Comparison of ENCODE assay signal across 9 mouse cellular contexts in genomic region chr2:146226484-146226883, GRCm38 (mm10). TPM values are rescaled to one million over a fixed set of nuclear protein-coding genes. Genes with fewer than 3 reads are reported as not detected.
DNase-seq lines count a peak whose midpoint lies in the region; ATAC-seq and TF ChIP-seq lines count a peak whose summit lies in the region.
"Had no signal": no experiment of that assay in that cellular context is flagged by ENCODE, and none has a peak within 500 bp of the region (broad histone marks: within the 10 kb centered on the region; RNA-seq: fewer than 3 reads in every experiment).

No protein-coding gene starts in this region.

- no peak overlapping the region for H3K4me2 ChIP-seq in liver, embryonic 12.5 days
- no peak overlapping the region for H3K4me2 ChIP-seq in embryonic facial prominence, embryonic 11.5 days (ENCODE audit: low read depth, low read length)
- no peak overlapping the region for H3K4me2 ChIP-seq in kidney, postnatal 0 days (ENCODE audit: low read length)
- peak overlapping the region; percentile 92 for H3K4me2 ChIP-seq in midbrain, embryonic 13.5 days (replicated peaks)

- H3K4me3 ChIP-seq in liver, embryonic 12.5 days, result no peak overlapping the region
- no peak overlapping the region for H3K4me3 ChIP-seq in embryonic facial prominence, embryonic 11.5 days (ENCODE audit: low read depth, low read length)
- no peak overlapping the region for H3K4me3 ChIP-seq in kidney, postnatal 0 days (replicated peaks; ENCODE audit: low read depth, low read length)
- H3K4me3 ChIP-seq in midbrain, embryonic 13.5 days (replicated peaks), result no peak overlapping the region

- H3K27ac ChIP-seq in liver, embryonic 12.5 days, result no peak overlapping the region
- no peak overlapping the region for H3K27ac ChIP-seq in embryonic facial prominence, embryonic 11.5 days (replicated peaks; ENCODE audit: low read depth, low read length)
- H3K27ac ChIP-seq in kidney, postnatal 0 days, result no peak overlapping the region
- H3K27ac ChIP-seq in midbrain, embryonic 13.5 days, result no peak overlapping the region
- H3K27ac ChIP-seq: liver, embryonic 14.5 days had no signal

- no peaks in the 10 kb centered on the region for H3K9me3 ChIP-seq in liver, embryonic 12.5 days (replicated peaks)
- H3K9me3 ChIP-seq in embryonic facial prominence, embryonic 11.5 days (replicated peaks; ENCODE audit: control insufficient read depth, low read length), result no peaks in the 10 kb centered on the region
- no peaks in the 10 kb centered on the region for H3K9me3 ChIP-seq in kidney, postnatal 0 days (replicated peaks; ENCODE audit: low read length)
- H3K9me3 ChIP-seq in midbrain, embryonic 13.5 days, result no peaks in the 10 kb centered on the region

- no peak for TF ChIP-seq CTCF in kidney, postnatal 0 days (IDR thresholded peaks at IDR 0.05; ENCODE audit: low read depth)

- ATAC-seq in liver, embryonic 12.5 days, result no peak
- 0 out of 2 replicates have a peak, but pooled peaks have one; percentile 8 for ATAC-seq in embryonic facial prominence, embryonic 11.5 days (replicated peaks; ENCODE audit: insufficient number of reproducible peaks, low FRiP score, low TSS enrichment, low read depth)
- no peak for ATAC-seq in kidney, postnatal 0 days (replicated peaks; ENCODE audit: low FRiP score, low read depth)
- ATAC-seq in midbrain, embryonic 13.5 days, result no peak

- no peak overlapping the region for H3K9ac ChIP-seq in liver, embryonic 12.5 days
- H3K9ac ChIP-seq in embryonic facial prominence, embryonic 11.5 days (replicated peaks; ENCODE audit: low read length), result no peak overlapping the region
- H3K9ac ChIP-seq in kidney, postnatal 0 days (ENCODE audit: low read depth, low read length), result no peak overlapping the region
- H3K9ac ChIP-seq in midbrain, embryonic 13.5 days (replicated peaks), result peak overlapping the region; percentile 39; the same call in 1 of the 2 replicates
- H3K9ac ChIP-seq: liver, embryonic 14.5 days had no signal

- H3K36me3 ChIP-seq in liver, embryonic 12.5 days, result no peaks in the 10 kb centered on the region
- no peaks in the 10 kb centered on the region for H3K36me3 ChIP-seq in embryonic facial prominence, embryonic 11.5 days (replicated peaks; ENCODE audit: control insufficient read depth, insufficient read depth, low read depth, low read length)
- H3K36me3 ChIP-seq in kidney, postnatal 0 days (ENCODE audit: insufficient read depth, low read length), result no peaks in the 10 kb centered on the region
- H3K36me3 ChIP-seq in midbrain, embryonic 13.5 days, result no peaks in the 10 kb centered on the region

- WGBS in liver, embryonic 12.5 days (ENCODE audit: insufficient replicate concordance), result 5% methylated on average over 9 of the region's 9 CpGs
- 2% methylated on average over 9 of the region's 9 CpGs for WGBS in embryonic facial prominence, embryonic 11.5 days
- 2% methylated on average over 9 of the region's 9 CpGs for WGBS in kidney, postnatal 0 days
- 4% methylated on average over 9 of the region's 9 CpGs for WGBS in midbrain, embryonic 13.5 days

- peaks cover 17% of the 10 kb centered on the region for H3K4me1 ChIP-seq in liver, embryonic 12.5 days
- H3K4me1 ChIP-seq in embryonic facial prominence, embryonic 11.5 days (ENCODE audit: control insufficient read depth, insufficient read depth, low read length), result peaks cover 13% of the 10 kb centered on the region
- H3K4me1 ChIP-seq in kidney, postnatal 0 days (replicated peaks; ENCODE audit: insufficient read depth, low read length), result peaks cover 20% of the 10 kb centered on the region
- H3K4me1 ChIP-seq in midbrain, embryonic 13.5 days (replicated peaks), result peaks cover 41% of the 10 kb centered on the region

- peak; percentile 43 for DNase-seq in liver
- DNase-seq in embryonic facial prominence, embryonic 11.5 days (ENCODE audit: low spot score), result peak; percentile 83
- DNase-seq in kidney, postnatal 0 days (ENCODE audit: low spot score), result peak; percentile 82
- DNase-seq in right cerebral cortex, adult 18-20 months, result no peak
- no peak for DNase-seq in gastrocnemius, adult 8-10 months (ENCODE audit: low spot score in 2 of 2)
- DNase-seq in layer of hippocampus, adult 18-20 months (ENCODE audit: low spot score in 2 of 2), result no peak

- H3K27me3 ChIP-seq in liver, embryonic 12.5 days (replicated peaks), result peaks cover 77% of the 10 kb centered on the region
- H3K27me3 ChIP-seq in embryonic facial prominence, embryonic 11.5 days (ENCODE audit: control insufficient read depth, insufficient read depth, low read length), result peaks cover 51% of the 10 kb centered on the region
- peaks cover 58% of the 10 kb centered on the region for H3K27me3 ChIP-seq in kidney, postnatal 0 days (ENCODE audit: insufficient read depth, low read length)
- peaks cover 59% of the 10 kb centered on the region for H3K27me3 ChIP-seq in midbrain, embryonic 13.5 days

RNA-seq across cellular contexts. Expression of gene Insm1, which starts 4.8 kb away (rescaled TPM):
- polyA plus RNA-seq in liver, embryonic 12.5 days (2016; fragmentation: Nextera tagmentation; extraction: Ambion mirVana), result not detected in 2 replicates
- polyA plus RNA-seq in embryonic facial prominence, embryonic 11.5 days (2014; fragmentation: Nextera tagmentation; extraction: Ambion mirVana), result 3.2 and 3.7 TPM in 2 replicates
- polyA plus RNA-seq in kidney, postnatal 0 days (2015; fragmentation: Nextera tagmentation; extraction: Ambion mirVana), result not detected in 2 replicates
- 7.1 and 8.9 TPM in 2 replicates for polyA plus RNA-seq in midbrain, embryonic 13.5 days (2015; fragmentation: Nextera tagmentation; extraction: Ambion mirVana)
- not detected for total RNA-seq in gastrocnemius, adult 8-10 months (2022)
- 1 to 10 TPM; 6.5 to 7.4 TPM for total RNA-seq in layer of hippocampus, adult 18-20 months (2021)

Comparison
In these comparisons a context has a peak if more than half of its experiments do, and no peak if none do; other contexts are left out.
1. DNase-seq: peak in liver (single experiment), embryonic facial prominence, embryonic 11.5 days (single experiment) and kidney, postnatal 0 days (single experiment); none in right cerebral cortex, adult 18-20 months (single experiment), gastrocnemius, adult 8-10 months (0 of 2) and layer of hippocampus, adult 18-20 months (0 of 2).